Mouse (Mus musculus): Measurements from ENCODE around the gene Olfr1375. TPM values are rescaled to one million over a fixed set of nuclear protein-coding genes. Genes with fewer than 3 reads are reported as not detected.
"Not testable (repeated sequence)": the region's sequence is repeated elsewhere in the genome, so short reads cannot be mapped to it uniquely, and the experiment has no call there.

Olfr1375 gene
- not detected in 2 replicates for polyA plus RNA-seq (2015; fragmentation: Nextera tagmentation; extraction: Ambion mirVana)

GRCm38 (mm10) chr11:51047809-51048208 is at the start of gene Olfr1375:
Gene Olfr1375 (plus strand): TSS chr11:51048109.
- not testable (repeated sequence) for H3K4me3 ChIP-seq; H3K27me3 ChIP-seq; H3K9ac ChIP-seq; H3K4me2 ChIP-seq; H3K9me3 ChIP-seq; H3K4me1 ChIP-seq (replicated peaks); H3K36me3 ChIP-seq; ATAC-seq (ENCODE audit: low FRiP score); H3K27ac ChIP-seq
- WGBS: 73% methylated on average over 3 of the region's 3 CpGs

DNA sequence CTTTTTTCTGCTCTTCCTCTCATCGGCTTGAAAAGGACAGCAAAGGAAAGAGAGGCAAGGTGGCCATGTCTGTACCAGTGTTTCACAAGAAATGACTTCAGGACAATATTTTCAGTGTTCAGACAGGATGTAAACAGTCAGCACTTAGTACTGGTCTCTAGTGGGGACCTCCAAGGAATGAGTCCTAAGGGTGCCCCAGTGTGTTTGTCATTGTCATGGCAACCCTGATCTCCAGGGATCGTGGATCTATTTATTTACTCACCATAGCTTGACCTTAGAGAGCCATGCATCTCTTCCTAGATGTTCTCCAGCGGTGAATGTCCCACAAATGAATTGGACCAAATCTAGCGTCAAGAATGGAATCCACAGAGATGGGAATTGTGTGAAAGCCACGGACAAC is 44.6 kb upstream of the Olfr1375 start, which contains the start of gene Olfr51:
Olfr51 (plus strand) TSS at position 301 of the 400 bp plus-strand sequence.
- 80% methylated on average over 5 of the region's 5 CpGs for WGBS
- no peak within 1 kb of the TSS for H3K4me2 ChIP-seq
- no peaks in the 10 kb centered on the region for H3K9me3 ChIP-seq
- no peaks in the 10 kb centered on the region for H3K27me3 ChIP-seq
- H3K36me3 ChIP-seq: no peaks in the 10 kb centered on the region
- no peak within 1 kb of the TSS for H3K4me3 ChIP-seq
- no peak within 1 kb of the TSS for H3K9ac ChIP-seq
- ATAC-seq (ENCODE audit: low FRiP score): no peak
- no peak within 1 kb of the TSS for H3K27ac ChIP-seq
- H3K4me1 ChIP-seq (replicated peaks): no peaks in the 10 kb centered on the region

GRCm38 (mm10) chr11:51011821-51012220 is 36.1 kb upstream of the Olfr1375 start:
- no peaks in the 10 kb centered on the region for H3K27me3 ChIP-seq
- H3K9me3 ChIP-seq: no peaks in the 10 kb centered on the region
- H3K9ac ChIP-seq: no peak overlapping the region
- H3K36me3 ChIP-seq: no peaks in the 10 kb centered on the region
- H3K4me1 ChIP-seq (replicated peaks): no peaks in the 10 kb centered on the region
- H3K27ac ChIP-seq: no peak overlapping the region
- WGBS: 74% methylated on average over 5 of the region's 5 CpGs
- ATAC-seq (ENCODE audit: low FRiP score): no peak
- H3K4me3 ChIP-seq: no peak overlapping the region
- no peak overlapping the region for H3K4me2 ChIP-seq

- H3K27me3 ChIP-seq: no peaks in the 10 kb centered on the region
- 76% methylated on average over 1 of the region's 1 CpGs for WGBS
These were observed 34.0 kb upstream of the Olfr1375 start, which contains the start of gene Olfr54 for GRCm38 (mm10) chr11:51013936-51014335. Gene Olfr54 (plus strand): TSS chr11:51014236.

GRCm38 (mm10) chr11:51016341-51016740 is 31.6 kb upstream of the Olfr1375 start:
- H3K4me3 ChIP-seq: no peak overlapping the region
- WGBS: 62% methylated on average over 2 of the region's 2 CpGs

More at GRCm38 (mm10) chr11:51013936-51014335, 34.0 kb upstream of the Olfr1375 start, which contains the start of gene Olfr54:
- no peak within 1 kb of the TSS for H3K9ac ChIP-seq
- H3K4me3 ChIP-seq: no peak within 1 kb of the TSS
- H3K4me1 ChIP-seq (replicated peaks): no peaks in the 10 kb centered on the region
- ATAC-seq (ENCODE audit: low FRiP score): no peak
- H3K4me2 ChIP-seq: no peak within 1 kb of the TSS
- H3K27ac ChIP-seq: no peak within 1 kb of the TSS
- H3K36me3 ChIP-seq: no peaks in the 10 kb centered on the region
- no peaks in the 10 kb centered on the region for H3K9me3 ChIP-seq

DNA sequence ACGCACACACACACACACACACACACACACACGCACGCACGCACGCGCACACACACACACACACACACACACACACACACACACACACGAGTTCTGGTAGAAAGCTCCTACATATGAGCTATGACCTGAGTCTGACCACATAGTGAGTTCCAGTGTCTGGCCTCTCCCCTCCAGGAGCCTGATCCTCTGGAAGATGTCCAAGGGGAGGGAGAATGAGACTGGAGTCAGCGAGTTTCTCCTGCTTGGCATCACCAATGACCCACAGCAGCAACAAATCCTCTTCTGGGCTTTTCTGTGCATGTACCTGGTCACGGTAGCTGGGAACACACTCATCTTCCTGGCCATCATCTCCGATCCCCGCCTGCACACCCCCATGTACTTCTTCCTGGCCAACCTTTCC is 21.1 kb upstream of the Olfr1375 start:
- not testable (repeated sequence) for H3K9me3 ChIP-seq; H3K9ac ChIP-seq; ATAC-seq (ENCODE audit: low FRiP score); H3K27me3 ChIP-seq; H3K27ac ChIP-seq; H3K4me2 ChIP-seq; H3K4me1 ChIP-seq (replicated peaks); H3K4me3 ChIP-seq; H3K36me3 ChIP-seq
- WGBS: 82% methylated on average over 10 of the region's 11 CpGs

More at GRCm38 (mm10) chr11:51016341-51016740, 31.6 kb upstream of the Olfr1375 start:
- H3K9me3 ChIP-seq: no peaks in the 10 kb centered on the region
- no peak overlapping the region for H3K4me2 ChIP-seq
- no peak overlapping the region for H3K9ac ChIP-seq
- no peaks in the 10 kb centered on the region for H3K4me1 ChIP-seq (replicated peaks)
- ATAC-seq (ENCODE audit: low FRiP score): no peak
- H3K36me3 ChIP-seq: no peaks in the 10 kb centered on the region
- no peaks in the 10 kb centered on the region for H3K27me3 ChIP-seq
- no peak overlapping the region for H3K27ac ChIP-seq

GRCm38 (mm10) chr11:51029381-51029780 is 18.5 kb upstream of the Olfr1375 start:
- H3K4me2 ChIP-seq; H3K4me1 ChIP-seq (replicated peaks); H3K27me3 ChIP-seq; H3K36me3 ChIP-seq; H3K9me3 ChIP-seq; H3K9ac ChIP-seq; ATAC-seq (ENCODE audit: low FRiP score); H3K4me3 ChIP-seq; H3K27ac ChIP-seq: not testable (repeated sequence)
- 78% methylated on average over 8 of the region's 8 CpGs for WGBS

- H3K27me3 ChIP-seq: no peaks in the 10 kb centered on the region
- no peak for ATAC-seq (ENCODE audit: low FRiP score)
- WGBS: 80% methylated on average over 2 of the region's 2 CpGs
- no peak overlapping the region for H3K4me2 ChIP-seq
- no peak overlapping the region for H3K4me3 ChIP-seq
- no peaks in the 10 kb centered on the region for H3K9me3 ChIP-seq
- H3K27ac ChIP-seq: no peak overlapping the region
- no peak overlapping the region for H3K9ac ChIP-seq
- H3K4me1 ChIP-seq (replicated peaks): no peaks in the 10 kb centered on the region
- H3K36me3 ChIP-seq: no peaks in the 10 kb centered on the region
These were observed 17.7 kb upstream of the Olfr1375 start for GRCm38 (mm10) chr11:51030225-51030624.

- H3K4me3 ChIP-seq: no peak overlapping the region
- H3K36me3 ChIP-seq: no peaks in the 10 kb centered on the region
- H3K9ac ChIP-seq: no peak overlapping the region
- no peak overlapping the region for H3K4me2 ChIP-seq
- H3K27ac ChIP-seq: no peak overlapping the region
- no peaks in the 10 kb centered on the region for H3K9me3 ChIP-seq
- H3K4me1 ChIP-seq (replicated peaks): no peaks in the 10 kb centered on the region
- no peaks in the 10 kb centered on the region for H3K27me3 ChIP-seq
- no peak for ATAC-seq (ENCODE audit: low FRiP score)
- WGBS: 19% methylated on average over 1 of the region's 1 CpGs
These were observed 15.1 kb upstream of the Olfr1375 start for GRCm38 (mm10) chr11:51032851-51033250.

- not testable (repeated sequence) for H3K4me2 ChIP-seq; H3K27me3 ChIP-seq; H3K4me1 ChIP-seq (replicated peaks); H3K4me3 ChIP-seq; ATAC-seq (ENCODE audit: low FRiP score); H3K27ac ChIP-seq; H3K9me3 ChIP-seq; H3K9ac ChIP-seq; H3K36me3 ChIP-seq
These were observed 13.8 kb upstream of the Olfr1375 start for GRCm38 (mm10) chr11:51034141-51034540.

- no peak overlapping the region for H3K4me3 ChIP-seq
- ATAC-seq (ENCODE audit: low FRiP score): no peak
- H3K27ac ChIP-seq: no peak overlapping the region
- no peak overlapping the region for H3K9ac ChIP-seq
- H3K27me3 ChIP-seq: no peaks in the 10 kb centered on the region
- H3K36me3 ChIP-seq: no peaks in the 10 kb centered on the region
- H3K4me2 ChIP-seq: no peak overlapping the region
- H3K4me1 ChIP-seq (replicated peaks): no peaks in the 10 kb centered on the region
- 88% methylated on average over 2 of the region's 2 CpGs for WGBS
- H3K9me3 ChIP-seq: no peaks in the 10 kb centered on the region
These were observed 12.0 kb upstream of the Olfr1375 start for GRCm38 (mm10) chr11:51035951-51036350.

GRCm38 (mm10) chr11:51044776-51045175 is 3.1 kb upstream of the Olfr1375 start:
- 69% methylated on average over 3 of the region's 3 CpGs for WGBS
- not testable (repeated sequence) for H3K27me3 ChIP-seq; H3K4me1 ChIP-seq (replicated peaks); ATAC-seq (ENCODE audit: low FRiP score); H3K4me3 ChIP-seq; H3K36me3 ChIP-seq; H3K27ac ChIP-seq; H3K9ac ChIP-seq; H3K4me2 ChIP-seq; H3K9me3 ChIP-seq

GRCm38 (mm10) chr11:51051678-51052077 is 3.8 kb downstream of the Olfr1375 start:
- H3K4me3 ChIP-seq: no peak overlapping the region
- no peak for ATAC-seq (ENCODE audit: low FRiP score)
- no peaks in the 10 kb centered on the region for H3K36me3 ChIP-seq
- no peak overlapping the region for H3K27ac ChIP-seq
- no peak overlapping the region for H3K4me2 ChIP-seq
- 60% methylated on average over 2 of the region's 2 CpGs for WGBS
- no peaks in the 10 kb centered on the region for H3K9me3 ChIP-seq
- H3K9ac ChIP-seq: no peak overlapping the region
- no peaks in the 10 kb centered on the region for H3K4me1 ChIP-seq (replicated peaks)
- no peaks in the 10 kb centered on the region for H3K27me3 ChIP-seq

Measured in hindbrain, embryonic 13.5 days (tissue).